Mouse (Mus musculus): ENCODE data around the gene Exo1. TPM values are rescaled to one million over a fixed set of nuclear protein-coding genes. Genes with fewer than 3 reads are reported as not detected.

Exo1 gene
- 8.6 and 12.1 TPM in 2 replicates for polyA plus RNA-seq (2015; fragmentation: Nextera tagmentation; extraction: Ambion mirVana)

DNA sequence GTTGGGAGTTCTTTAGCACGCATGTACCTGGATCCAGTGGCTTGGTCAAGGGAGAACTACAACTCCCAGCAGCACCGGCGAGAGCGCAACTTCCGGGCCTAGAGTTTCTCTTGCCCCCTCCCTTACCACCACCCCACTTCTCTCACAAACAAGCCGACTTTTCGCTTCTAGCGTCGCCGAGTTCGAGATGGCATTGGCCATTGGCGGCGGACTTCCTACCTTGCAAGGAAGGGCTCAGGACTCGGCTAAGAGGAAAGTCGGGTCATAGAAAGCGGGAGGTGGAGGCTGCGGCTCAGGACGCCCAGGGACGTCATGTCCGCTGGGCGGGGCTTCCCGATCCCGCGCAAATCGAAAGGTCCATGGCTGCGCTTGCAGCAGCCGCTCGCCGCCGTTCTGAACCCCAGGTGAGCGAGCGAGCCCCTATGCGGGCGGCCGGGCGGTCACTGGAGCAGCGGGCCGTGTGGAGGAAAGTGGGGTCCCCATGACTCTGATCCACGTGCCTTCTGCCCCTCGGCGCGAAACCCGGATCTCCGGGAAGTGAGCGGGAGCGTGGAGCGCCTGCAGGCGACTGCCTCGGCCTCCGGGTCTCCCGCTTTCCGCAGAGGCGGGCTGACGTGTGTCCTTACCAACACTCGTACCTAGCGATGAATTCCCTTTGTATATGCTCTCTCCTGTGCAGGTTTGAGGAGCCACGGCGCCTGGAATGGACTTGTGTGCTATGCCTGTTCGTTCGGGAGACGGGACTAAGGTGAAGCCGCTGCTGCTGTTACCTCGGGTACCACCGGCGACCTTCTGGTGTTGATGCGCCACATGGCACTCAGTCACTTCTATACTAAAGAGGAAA, at the start of gene Exo1:
Gene Exo1, plus strand, starts transcription at position 129 of the 844 bp plus-strand sequence.
- peak; percentile 99 for ATAC-seq
- no peaks in the 10 kb centered on the region for H3K36me3 ChIP-seq (ENCODE audit: control insufficient read depth, insufficient read depth, low read length)
- peak within 1 kb of the TSS; percentile 82 for H3K4me2 ChIP-seq (ENCODE audit: low read length)
- no peaks in the 10 kb centered on the region for H3K9me3 ChIP-seq (ENCODE audit: control insufficient read depth, low read length)
- H3K4me1 ChIP-seq (ENCODE audit: control insufficient read depth, insufficient read depth, low read depth, low read length) = no peaks in the 10 kb centered on the region; the same call in none of the 2 replicates
- no peaks in the 10 kb centered on the region for H3K27me3 ChIP-seq (replicated peaks; ENCODE audit: control insufficient read depth, insufficient read depth, low read length)
- under 1% methylated on average over 66 of the region's 66 CpGs for WGBS
- peak within 1 kb of the TSS; percentile 81 for H3K9ac ChIP-seq (ENCODE audit: low read depth, low read length)
- H3K27ac ChIP-seq (ENCODE audit: low read depth, low read length) = peak within 1 kb of the TSS; percentile 89
- peak within 1 kb of the TSS; percentile 73 for H3K4me3 ChIP-seq (ENCODE audit: low read length)

DNA sequence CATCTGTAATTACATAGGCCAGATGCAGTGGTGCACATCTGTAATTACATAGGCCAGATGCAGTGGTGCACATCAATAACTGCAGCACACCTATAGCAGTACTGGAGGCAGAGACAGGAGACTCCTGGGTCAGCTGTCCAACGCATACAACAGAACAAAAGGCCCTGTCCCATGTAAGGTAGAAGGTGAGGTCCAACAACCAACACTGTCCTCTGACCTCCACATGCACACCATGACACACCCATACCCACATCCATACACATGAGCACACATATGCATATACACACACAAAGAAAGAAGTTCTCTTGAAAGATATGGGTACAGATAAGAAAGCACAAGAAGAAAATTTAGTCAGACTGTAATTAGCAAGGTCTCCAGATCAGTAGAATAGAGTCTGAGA, 24.9 kb upstream of the Exo1 start:
- Histone ChIP-seq H3K4me2 (ENCODE audit: low read length) (no peak overlapping the region), H3K4me3 (ENCODE audit: low read length) (no peak overlapping the region), H3K4me1 (ENCODE audit: control insufficient read depth, insufficient read depth, low read depth, low read length) (no peaks in the 10 kb centered on the region), H3K9ac (ENCODE audit: low read depth, low read length) (no peak overlapping the region), H3K27me3 (replicated peaks; ENCODE audit: control insufficient read depth, insufficient read depth, low read length) (no peaks in the 10 kb centered on the region), H3K9me3 (ENCODE audit: control insufficient read depth, low read length) (no peaks in the 10 kb centered on the region), H3K36me3 (ENCODE audit: control insufficient read depth, insufficient read depth, low read length) (no peaks in the 10 kb centered on the region), H3K27ac (ENCODE audit: low read depth, low read length) (no peak overlapping the region)
- ATAC-seq = no peak
- WGBS = 90% methylated on average over 1 of the region's 1 CpGs

DNA sequence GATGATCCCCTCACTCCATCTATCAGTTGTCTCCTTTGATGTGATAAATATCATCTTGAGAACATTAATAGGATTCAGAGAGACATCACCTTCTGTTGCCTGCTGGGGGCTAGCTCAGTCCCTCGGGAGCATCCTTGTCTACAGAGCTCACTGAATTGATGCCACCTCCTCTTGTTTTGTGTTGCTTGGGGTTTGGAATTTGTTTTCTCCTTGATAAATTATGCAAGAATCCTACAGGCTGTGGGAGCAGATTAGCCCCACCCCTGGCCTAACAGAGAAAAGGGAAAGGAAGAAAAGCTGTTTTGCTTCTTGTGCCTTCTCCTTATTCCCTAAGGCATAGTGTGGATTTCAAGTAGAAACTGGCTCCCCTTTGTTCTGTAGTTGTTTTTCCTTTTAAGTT, 13.3 kb upstream of the Exo1 start:
- Histone ChIP-seq H3K27me3 (replicated peaks; ENCODE audit: control insufficient read depth, insufficient read depth, low read length) (no peaks in the 10 kb centered on the region), H3K4me1 (ENCODE audit: control insufficient read depth, insufficient read depth, low read depth, low read length) (0 out of 2 replicates have a peak, but pooled peaks cover under 1% of the 10 kb centered on the region), H3K4me2 (ENCODE audit: low read length) (no peak overlapping the region), H3K36me3 (ENCODE audit: control insufficient read depth, insufficient read depth, low read length) (no peaks in the 10 kb centered on the region), H3K27ac (ENCODE audit: low read depth, low read length) (no peak overlapping the region), H3K4me3 (ENCODE audit: low read length) (no peak overlapping the region), H3K9me3 (ENCODE audit: control insufficient read depth, low read length) (no peaks in the 10 kb centered on the region), H3K9ac (ENCODE audit: low read depth, low read length) (no peak overlapping the region)
- WGBS = 14% methylated on average over 1 of the region's 1 CpGs
- ATAC-seq = no peak

DNA sequence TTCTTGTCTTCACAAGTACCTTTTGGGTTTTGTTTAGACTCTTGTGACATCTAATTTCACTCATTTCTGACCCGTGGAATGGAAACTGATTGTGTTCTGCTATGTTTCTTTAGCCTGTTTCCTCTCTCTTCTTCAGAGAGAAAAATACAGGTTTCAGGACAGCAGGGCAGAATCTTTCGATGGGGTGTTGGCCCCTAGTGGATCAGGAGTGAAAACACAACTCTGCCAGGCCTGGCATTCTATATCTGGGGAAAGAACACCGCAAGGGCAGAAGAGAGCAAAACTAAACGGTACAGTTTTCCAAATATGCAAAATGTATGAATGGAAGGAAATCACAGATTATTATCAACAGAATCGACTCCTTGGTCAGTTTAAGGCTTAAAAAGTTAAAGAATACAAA, 12.8 kb upstream of the Exo1 start:
- no peaks in the 10 kb centered on the region for H3K9me3 ChIP-seq (ENCODE audit: control insufficient read depth, low read length)
- no peaks in the 10 kb centered on the region for H3K36me3 ChIP-seq (ENCODE audit: control insufficient read depth, insufficient read depth, low read length)
- H3K27me3 ChIP-seq (replicated peaks; ENCODE audit: control insufficient read depth, insufficient read depth, low read length) = no peaks in the 10 kb centered on the region
- ATAC-seq = no peak
- H3K4me3 ChIP-seq (ENCODE audit: low read length) = no peak overlapping the region
- 23% methylated on average over 5 of the region's 5 CpGs for WGBS
- H3K4me2 ChIP-seq (ENCODE audit: low read length) = no peak overlapping the region
- no peak overlapping the region for H3K27ac ChIP-seq (ENCODE audit: low read depth, low read length)
- no peak overlapping the region for H3K9ac ChIP-seq (ENCODE audit: low read depth, low read length)
- 0 out of 2 replicates have a peak, but pooled peaks cover 3% of the 10 kb centered on the region for H3K4me1 ChIP-seq (ENCODE audit: control insufficient read depth, insufficient read depth, low read depth, low read length)

DNA sequence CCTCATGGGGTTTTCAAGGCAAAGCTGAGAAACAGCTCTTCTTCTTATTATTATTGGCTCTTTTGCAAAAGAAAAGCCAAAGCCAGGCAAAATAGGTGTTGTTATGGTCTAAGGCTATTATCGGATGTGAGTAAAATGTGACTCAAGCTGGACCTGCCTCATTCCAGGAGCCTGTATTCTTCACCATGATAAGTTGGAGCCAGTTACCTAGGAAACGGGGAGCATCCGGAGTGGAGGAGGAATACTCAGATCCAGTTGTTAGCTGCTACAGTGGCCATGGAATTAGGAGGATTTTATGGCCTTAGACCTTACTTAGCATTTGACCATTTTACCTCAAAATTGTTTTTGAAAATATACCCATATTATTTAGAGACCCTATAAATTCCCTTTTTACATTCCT, 9.7 kb upstream of the Exo1 start:
- ATAC-seq = peak; percentile 59; the same call in 1 of the 2 replicates
- H3K36me3 ChIP-seq (ENCODE audit: control insufficient read depth, insufficient read depth, low read length) = no peaks in the 10 kb centered on the region
- no peak overlapping the region for H3K4me2 ChIP-seq (ENCODE audit: low read length)
- H3K9ac ChIP-seq (ENCODE audit: low read depth, low read length) = no peak overlapping the region
- H3K4me3 ChIP-seq (ENCODE audit: low read length) = no peak overlapping the region
- 42% methylated on average over 3 of the region's 3 CpGs for WGBS
- H3K27ac ChIP-seq (ENCODE audit: low read depth, low read length) = no peak overlapping the region
- no peaks in the 10 kb centered on the region for H3K9me3 ChIP-seq (ENCODE audit: control insufficient read depth, low read length)
- 0 out of 2 replicates have a peak, but pooled peaks cover 3% of the 10 kb centered on the region for H3K4me1 ChIP-seq (ENCODE audit: control insufficient read depth, insufficient read depth, low read depth, low read length)
- no peaks in the 10 kb centered on the region for H3K27me3 ChIP-seq (replicated peaks; ENCODE audit: control insufficient read depth, insufficient read depth, low read length)

DNA sequence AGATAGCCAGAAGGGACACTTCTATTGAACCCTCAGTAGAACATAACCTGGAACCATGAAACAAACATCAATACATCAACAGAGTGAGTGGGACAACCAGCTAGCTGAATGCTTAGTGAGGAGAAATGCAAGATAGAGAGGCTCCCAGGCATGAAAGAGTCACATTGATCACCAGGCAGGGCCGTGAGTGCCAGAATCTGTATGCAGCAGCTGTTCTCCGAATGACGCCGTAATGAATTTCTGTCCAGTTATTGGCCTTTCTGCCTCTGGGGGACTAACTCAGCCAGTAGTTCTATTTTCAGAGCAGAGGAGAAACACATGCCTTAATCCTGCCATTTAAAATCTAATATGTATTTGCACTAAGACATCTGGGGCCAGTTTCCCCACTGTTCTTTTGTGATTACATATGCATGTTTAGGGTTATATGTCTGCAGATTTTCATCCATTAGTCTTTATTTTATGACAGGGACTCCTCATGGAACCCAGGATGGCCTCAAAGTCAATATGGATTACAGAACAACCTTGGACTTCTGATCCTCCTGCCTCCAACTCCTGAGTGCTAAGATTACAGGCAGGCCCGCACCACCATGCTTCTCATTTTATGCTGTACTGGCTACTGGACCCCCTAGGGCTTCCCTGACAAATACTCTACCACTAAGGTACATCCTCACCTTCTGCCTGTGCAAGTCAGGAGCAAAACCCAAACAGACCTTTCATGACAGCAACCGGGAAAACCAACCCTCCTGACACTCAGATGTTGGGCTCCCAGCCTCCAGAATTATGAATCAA, 8.2 kb upstream of the Exo1 start:
- 0 out of 2 replicates have a peak, but pooled peaks cover 3% of the 10 kb centered on the region for H3K4me1 ChIP-seq (ENCODE audit: control insufficient read depth, insufficient read depth, low read depth, low read length)
- ATAC-seq = peak; percentile 65
- no peak overlapping the region for H3K9ac ChIP-seq (ENCODE audit: low read depth, low read length)
- H3K9me3 ChIP-seq (ENCODE audit: control insufficient read depth, low read length) = no peaks in the 10 kb centered on the region
- no peak overlapping the region for H3K4me3 ChIP-seq (ENCODE audit: low read length)
- no peaks in the 10 kb centered on the region for H3K36me3 ChIP-seq (ENCODE audit: control insufficient read depth, insufficient read depth, low read length)
- H3K27me3 ChIP-seq (replicated peaks; ENCODE audit: control insufficient read depth, insufficient read depth, low read length) = no peaks in the 10 kb centered on the region
- H3K27ac ChIP-seq (ENCODE audit: low read depth, low read length) = 0 out of 2 replicates have a peak overlapping the region, but pooled peaks have one; percentile 7
- WGBS = 42% methylated on average over 6 of the region's 6 CpGs
- H3K4me2 ChIP-seq (ENCODE audit: low read length) = no peak overlapping the region

DNA sequence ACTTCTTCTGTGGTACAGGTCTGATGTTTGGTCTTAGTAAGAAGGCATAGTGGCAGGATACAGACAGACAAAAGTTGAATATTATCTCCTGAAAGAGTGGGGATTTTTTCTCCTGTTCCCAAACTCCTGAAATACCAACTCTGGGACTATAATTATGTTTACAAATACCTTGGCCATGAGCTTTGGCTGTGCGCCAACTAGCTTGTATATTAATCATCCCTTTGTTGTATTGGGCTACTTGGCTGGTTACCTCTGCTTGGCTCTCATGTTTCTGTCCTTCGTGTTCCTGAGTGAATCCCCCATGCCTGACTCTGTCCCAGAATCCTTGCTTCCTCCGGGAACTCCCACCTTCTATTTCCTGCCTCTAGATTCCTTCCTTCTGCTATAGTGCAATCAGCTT, 3.0 kb downstream of the Exo1 start:
- no peaks in the 10 kb centered on the region; the same call in none of the 2 replicates for H3K4me1 ChIP-seq (ENCODE audit: control insufficient read depth, insufficient read depth, low read depth, low read length)
- WGBS = 70% methylated on average over 3 of the region's 3 CpGs
- ATAC-seq = no peak

DNA sequence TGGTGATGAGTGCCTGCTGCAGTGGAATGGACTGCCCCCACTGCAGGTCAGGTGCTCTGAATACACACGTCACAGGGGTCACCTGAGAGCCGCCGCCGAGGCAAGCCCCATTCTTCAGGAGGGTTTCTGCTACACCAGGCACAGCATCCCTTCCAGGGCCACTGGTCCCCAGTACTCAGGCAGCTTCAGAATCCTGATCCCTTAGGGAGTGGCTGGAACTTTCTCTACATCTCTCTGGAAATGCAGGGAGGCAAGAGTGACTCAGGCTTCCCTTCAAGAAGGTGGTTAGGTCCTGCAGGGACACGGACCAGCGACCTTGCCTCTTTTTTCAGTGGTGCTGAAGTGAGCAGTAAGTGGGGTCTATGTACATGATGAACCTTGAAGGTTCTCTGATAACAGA, 12.9 kb downstream of the Exo1 start:
- no peak overlapping the region for H3K4me2 ChIP-seq (ENCODE audit: low read length)
- no peak for ATAC-seq
- no peaks in the 10 kb centered on the region for H3K9me3 ChIP-seq (ENCODE audit: control insufficient read depth, low read length)
- no peaks in the 10 kb centered on the region for H3K27me3 ChIP-seq (replicated peaks; ENCODE audit: control insufficient read depth, insufficient read depth, low read length)
- no peaks in the 10 kb centered on the region for H3K36me3 ChIP-seq (ENCODE audit: control insufficient read depth, insufficient read depth, low read length)
- H3K27ac ChIP-seq (ENCODE audit: low read depth, low read length) = no peak overlapping the region
- 91% methylated on average over 6 of the region's 6 CpGs for WGBS
- no peak overlapping the region for H3K4me3 ChIP-seq (ENCODE audit: low read length)
- H3K4me1 ChIP-seq (ENCODE audit: control insufficient read depth, insufficient read depth, low read depth, low read length) = no peaks in the 10 kb centered on the region
- H3K9ac ChIP-seq (ENCODE audit: low read depth, low read length) = no peak overlapping the region

More for the DNA sequence above, 3.0 kb downstream of the Exo1 start:
- H3K36me3 ChIP-seq (ENCODE audit: control insufficient read depth, insufficient read depth, low read length) = no peaks in the 10 kb centered on the region
- H3K27ac ChIP-seq (ENCODE audit: low read depth, low read length) = no peak overlapping the region
- H3K27me3 ChIP-seq (replicated peaks; ENCODE audit: control insufficient read depth, insufficient read depth, low read length) = no peaks in the 10 kb centered on the region
- H3K4me3 ChIP-seq (ENCODE audit: low read length) = no peak overlapping the region
- no peak overlapping the region for H3K9ac ChIP-seq (ENCODE audit: low read depth, low read length)
- H3K4me2 ChIP-seq (ENCODE audit: low read length) = no peak overlapping the region
- no peaks in the 10 kb centered on the region for H3K9me3 ChIP-seq (ENCODE audit: control insufficient read depth, low read length)

DNA sequence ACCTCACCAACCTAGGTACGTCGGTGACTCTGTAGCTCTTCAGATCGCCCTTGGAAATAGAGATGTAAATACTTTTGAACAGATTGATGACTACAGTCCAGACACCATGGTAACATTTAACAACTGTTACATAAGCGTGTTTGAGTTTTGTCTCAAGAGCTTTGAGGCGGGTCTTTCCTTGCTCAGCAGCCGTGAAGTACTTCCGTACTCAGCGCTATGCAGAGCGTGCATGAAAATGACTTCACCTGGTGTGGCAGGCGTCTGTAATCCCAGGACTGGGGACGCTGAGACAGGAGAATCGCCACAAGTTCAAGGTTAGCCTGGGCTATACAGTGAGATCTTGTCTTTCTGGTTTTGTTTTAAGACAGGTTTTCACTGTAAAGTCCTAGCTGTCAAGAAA, 13.3 kb downstream of the Exo1 start:
- WGBS = 96% methylated on average over 12 of the region's 12 CpGs

More for the DNA sequence above, 13.3 kb downstream of the Exo1 start:
- no peak overlapping the region for H3K27ac ChIP-seq (ENCODE audit: low read depth, low read length)
- no peaks in the 10 kb centered on the region for H3K4me1 ChIP-seq (ENCODE audit: control insufficient read depth, insufficient read depth, low read depth, low read length)
- H3K4me3 ChIP-seq (ENCODE audit: low read length) = no peak overlapping the region
- no peak overlapping the region for H3K9ac ChIP-seq (ENCODE audit: low read depth, low read length)
- H3K9me3 ChIP-seq (ENCODE audit: control insufficient read depth, low read length) = no peaks in the 10 kb centered on the region
- no peak overlapping the region for H3K4me2 ChIP-seq (ENCODE audit: low read length)
- H3K27me3 ChIP-seq (replicated peaks; ENCODE audit: control insufficient read depth, insufficient read depth, low read length) = no peaks in the 10 kb centered on the region
- H3K36me3 ChIP-seq (ENCODE audit: control insufficient read depth, insufficient read depth, low read length) = no peaks in the 10 kb centered on the region
- no peak for ATAC-seq

Measured in hindbrain, embryonic 16.5 days (tissue).